Mouse (Mus musculus): ENCODE results near the gene Trim40.
"Not testable (repeated sequence)": the region's sequence is repeated elsewhere in the genome, so short reads cannot be mapped to it uniquely, and the experiment has no call there.

Gene Trim40

DNA sequence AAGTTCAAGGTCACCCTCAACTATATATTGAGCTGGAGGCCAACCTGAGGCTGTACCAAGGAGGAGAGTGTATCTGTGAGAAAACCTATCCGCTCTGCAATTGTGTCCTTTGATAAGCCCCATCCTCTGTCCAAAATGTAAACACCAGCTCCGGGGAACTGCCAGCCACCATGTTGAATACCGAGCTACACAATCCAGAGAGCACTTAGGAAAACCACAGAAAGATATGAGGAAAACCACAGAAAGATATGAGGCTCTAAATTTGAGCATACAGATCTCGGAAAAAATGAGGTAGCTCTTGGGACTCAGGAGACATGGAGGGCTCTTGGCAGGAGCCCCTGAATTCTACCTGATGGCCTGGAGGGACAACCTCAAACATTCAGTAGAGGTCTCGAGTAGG, 3.5 kb upstream of the Trim40 start:
- in situ Hi-C loops (cut with MboI), result no loop called here

DNA sequence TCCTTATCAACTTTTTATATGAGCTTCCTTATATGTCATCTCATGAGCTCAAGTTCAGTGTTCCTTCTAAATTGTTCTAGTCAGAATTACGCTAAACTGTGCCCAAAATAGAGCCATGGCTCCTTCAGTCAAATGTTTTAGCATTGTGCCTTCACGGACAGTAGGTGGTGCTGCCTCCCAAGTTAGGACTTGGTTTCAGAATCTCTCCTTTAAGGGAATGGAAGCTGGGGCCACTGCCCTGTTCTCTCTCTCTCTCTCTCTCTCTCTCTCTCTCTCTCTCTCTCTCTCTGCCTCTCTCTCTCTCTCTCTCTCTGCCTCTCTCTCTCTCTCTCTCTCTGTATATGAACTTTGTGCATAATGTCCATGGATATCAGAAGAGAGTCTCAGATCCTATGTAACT, 2.4 kb upstream of the Trim40 start:
- in situ Hi-C loops (cut with MboI), result no loop called here

DNA sequence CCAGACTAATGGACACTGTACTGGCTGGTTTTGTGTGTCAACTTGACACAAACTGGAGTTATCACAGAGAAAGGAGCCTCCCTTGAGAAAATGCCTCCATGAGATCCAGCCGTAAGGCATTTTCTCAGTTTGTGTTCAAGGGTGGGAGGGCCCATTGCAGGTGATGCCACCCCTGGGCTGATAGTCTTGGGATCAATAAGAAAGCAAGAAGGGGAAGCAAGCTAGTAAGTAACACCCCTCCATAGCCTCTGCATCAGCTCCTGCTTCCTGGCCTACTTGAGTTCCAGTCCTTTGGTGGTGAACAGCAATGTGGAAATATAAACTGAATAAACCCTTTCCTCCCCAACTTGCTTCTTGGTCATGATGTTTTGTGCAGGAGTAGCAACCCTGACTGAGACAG, 1.6 kb upstream of the Trim40 start:
- in situ Hi-C loops (cut with MboI), result not testable (repeated sequence)

DNA sequence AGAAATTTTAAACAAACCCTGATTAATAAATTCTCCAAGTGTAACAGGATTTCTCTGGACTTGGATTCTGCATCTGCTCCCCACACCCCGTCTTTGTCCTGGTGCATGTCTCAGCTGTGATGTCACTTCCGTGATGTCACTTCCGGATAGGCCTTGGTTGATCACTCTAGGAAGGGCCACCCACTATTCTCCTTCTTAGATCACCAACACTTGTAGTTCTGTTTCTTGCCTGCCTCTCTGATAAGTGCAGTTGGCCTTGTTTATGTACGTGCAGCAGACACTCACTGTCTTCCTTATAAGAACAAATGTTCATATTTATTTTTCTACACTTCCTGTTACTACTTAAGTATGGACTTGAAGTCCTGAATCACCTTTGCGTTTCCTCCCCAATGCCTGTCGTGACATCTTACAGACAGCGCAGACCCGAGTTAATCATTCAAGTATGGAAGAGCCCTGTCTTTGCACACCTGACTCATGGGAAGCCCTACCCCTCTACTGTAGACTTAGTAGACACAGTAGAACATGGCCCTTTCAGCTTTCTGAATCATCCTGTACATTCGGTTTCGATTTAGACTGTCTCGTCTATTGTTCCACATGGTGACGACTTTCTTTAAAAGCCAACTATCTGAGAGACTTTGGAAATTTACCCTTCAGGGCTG, 4.7 kb downstream of the Trim40 start:
- in situ Hi-C loops (cut with MboI), result no loop called here

DNA sequence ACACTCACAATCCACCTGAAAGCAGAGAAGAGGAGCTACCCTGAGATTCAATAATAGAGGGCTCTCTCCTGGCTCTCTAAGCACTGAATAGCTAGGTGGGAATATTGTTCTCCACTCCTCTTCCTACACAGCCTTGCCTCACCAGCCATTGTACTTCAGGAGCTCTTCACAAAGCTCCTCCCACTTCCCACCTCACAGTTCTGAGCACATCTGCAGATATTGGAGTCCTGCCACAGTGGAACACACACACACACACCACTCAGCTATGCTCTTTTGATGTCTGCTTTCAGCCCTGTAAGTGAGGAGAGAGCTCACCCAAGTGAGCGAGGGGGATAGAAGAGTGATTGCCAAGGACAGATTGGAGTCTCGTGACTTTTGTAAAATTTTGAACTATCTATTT, 6.6 kb downstream of the Trim40 start:
- in situ Hi-C loops (cut with MboI), result no loop called here

DNA sequence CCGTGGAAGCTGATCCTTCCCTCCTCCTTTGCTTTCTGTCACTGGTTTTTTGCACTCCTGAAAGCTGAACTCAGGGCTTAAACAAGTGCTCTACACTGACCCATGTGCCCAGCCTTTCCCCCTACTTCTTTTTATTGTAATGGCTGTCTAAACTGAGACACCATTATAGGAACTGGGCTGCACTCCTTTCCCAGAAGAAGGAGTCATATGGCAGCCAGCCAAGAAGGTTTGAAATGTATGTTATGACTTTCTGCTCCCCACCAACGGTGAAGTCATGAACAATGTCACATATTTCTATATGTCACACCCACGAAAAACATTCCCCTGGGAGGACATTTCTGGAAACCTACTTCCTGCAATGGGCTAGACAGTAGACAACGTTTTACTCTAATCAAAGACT, 15.3 kb downstream of the Trim40 start:
- in situ Hi-C loops (cut with MboI), result no loop called here

DNA sequence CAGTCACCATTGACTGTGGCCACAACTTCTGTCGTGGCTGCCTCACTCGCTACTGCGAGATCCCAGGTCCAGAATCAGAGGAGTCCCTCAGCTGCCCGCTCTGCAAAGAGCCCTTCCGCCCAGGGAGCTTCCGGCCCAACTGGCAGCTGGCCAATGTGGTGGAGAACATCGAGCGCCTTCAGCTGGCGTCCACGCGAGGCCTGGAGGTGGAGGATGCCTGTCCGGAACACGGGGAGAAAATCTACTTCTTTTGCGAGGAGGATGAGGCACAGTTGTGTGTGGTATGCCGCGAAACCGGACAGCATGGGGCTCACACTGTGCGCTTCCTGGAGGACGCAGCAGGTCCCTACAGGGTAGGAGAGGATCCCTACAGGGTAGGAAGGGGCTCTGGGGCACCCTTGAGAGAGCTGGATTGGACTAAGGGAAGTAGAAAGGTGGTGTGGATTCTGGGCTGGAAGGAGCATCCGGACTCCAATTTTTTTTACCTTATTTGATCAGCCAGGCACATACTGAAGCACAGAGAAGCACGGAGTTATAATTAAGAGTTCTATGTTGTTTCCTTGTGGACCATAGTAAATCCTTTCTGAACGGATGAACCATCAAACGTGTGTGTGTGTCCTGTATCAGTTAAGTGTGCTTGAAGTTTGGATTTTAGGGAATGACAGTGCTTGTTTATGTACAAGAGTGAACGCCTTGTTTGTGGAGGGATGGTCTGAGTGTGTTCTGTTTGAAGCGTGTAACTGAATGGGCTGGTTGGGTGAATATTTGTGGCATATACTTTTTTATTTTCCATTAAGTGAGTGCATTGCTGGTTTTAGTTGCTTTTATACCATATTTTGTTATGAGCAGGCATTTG, 19.7 kb downstream of the Trim40 start:
- in situ Hi-C loops (cut with MboI), result no loop called here

DNA sequence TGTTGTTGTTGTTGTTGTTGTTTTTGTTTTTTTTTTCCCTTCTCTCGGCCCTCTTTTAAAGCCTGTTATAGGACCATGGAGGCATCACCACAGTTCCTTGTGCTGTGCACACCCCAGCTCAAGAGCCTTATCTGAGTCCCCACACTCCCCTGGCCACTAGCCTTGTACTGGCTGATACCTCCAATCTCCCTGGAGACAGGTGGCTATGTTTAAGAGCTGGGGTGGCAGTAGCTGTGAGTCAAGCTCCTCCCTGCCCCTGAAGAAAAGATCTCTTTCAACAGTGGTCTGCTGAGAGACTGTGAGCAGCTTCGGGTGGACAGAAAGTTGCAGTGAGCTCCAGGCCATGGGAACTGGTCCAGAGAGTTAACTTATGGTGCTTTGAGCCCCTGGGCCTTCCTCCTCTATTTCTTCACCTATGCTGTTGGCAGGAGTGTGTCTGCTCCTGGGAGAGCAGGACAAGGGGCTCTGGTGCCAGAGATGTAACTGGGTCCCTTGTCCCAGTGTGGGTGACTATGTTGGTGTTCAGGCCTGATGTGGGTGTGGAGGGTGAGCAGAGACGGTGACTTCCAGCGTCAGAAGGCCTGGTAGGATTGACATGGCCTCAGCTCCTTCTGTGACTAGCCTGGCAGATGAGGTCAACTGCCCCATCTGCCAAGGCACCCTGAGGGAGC, 20.5 kb downstream of the Trim40 start, which contains the start of gene Trim10:
Gene Trim10 (plus strand): TSS at position 291 of the 671 bp plus-strand sequence.
- in situ Hi-C loops (cut with MboI), result no loop called here

DNA sequence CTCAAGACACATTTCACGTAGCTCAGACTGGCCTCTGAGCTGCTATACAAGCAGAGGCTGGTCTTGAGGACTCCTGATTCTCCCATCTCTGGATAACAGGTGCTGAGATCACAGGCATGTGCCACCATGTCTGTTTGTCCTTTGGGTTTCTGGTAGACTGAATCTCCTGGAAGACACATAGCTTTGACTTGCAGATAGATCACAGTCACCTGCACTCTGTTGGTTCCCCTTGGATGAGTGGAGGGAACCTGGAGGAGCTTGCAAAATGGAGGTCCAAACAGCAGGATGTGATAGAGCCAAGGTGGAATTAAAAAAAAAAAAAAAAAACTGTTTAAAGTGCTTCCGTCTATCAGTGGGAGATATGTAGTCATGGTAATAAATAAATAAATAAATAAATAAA, 21.1 kb downstream of the Trim40 start:
- in situ Hi-C loops (cut with MboI), result no loop called here

DNA sequence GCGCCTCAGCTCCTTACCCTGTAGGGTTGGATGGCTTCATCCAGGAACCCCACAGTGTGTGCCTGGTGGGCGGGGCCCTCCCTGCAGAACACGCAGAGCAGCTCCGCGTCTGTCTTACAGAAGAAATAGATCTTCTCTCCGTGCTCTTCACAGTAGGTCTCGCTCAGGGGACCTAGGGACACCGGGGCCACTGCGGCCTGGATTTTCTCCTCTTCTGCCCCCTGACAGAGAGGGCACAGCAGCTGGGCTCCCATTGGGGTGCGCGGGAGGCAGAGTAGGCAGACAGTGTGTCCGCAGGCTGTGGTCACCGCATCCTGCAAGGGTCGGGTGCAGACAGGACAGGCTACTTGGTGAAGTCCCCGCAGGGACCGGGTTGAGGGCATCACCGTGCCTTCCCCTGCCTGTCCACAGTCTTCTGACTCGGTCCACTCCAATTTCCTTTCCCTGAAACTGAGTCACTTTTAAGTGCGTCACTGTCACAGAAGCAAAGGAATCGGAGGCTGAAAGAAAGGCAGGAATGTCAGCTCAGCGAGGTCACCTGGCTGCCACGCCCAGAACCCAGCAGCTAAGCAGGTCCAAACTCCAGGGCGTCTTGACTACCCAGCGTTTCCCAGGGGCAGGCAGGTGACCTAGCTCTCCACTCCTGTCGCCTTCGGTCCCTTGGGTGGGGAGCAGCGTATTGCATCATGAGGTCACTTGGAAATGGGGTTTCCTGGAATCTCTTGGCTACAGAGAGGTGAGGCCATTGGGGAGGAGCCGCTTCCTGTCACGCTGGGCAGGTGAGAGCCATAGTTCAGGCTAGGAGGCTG, 23.0 kb downstream of the Trim40 start, which contains the start of gene Trim15:
Gene Trim15 (minus strand): TSS at position 492 of the 809 bp plus-strand sequence.
- in situ Hi-C loops (cut with MboI), result no loop called here

DNA sequence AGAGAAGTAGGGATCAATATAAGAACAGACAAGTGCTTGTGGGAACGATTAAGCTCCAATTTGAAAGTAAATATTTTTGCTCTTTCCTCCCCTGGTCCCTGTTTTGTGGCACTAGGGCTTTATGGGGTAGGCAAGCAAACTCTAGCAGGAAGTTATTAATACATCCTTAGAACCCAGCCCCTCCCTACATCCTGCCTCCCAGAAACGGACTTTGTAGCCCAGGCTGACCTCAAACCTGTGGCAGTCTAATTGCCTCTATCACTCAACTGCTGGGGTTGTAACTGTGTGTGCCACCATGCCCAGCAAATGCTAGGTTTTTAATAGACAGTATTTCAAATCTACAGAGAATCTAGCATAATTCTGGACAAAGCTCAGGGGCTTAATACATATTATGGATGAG, 28.2 kb downstream of the Trim40 start:
- in situ Hi-C loops (cut with MboI), result no loop called here

DNA sequence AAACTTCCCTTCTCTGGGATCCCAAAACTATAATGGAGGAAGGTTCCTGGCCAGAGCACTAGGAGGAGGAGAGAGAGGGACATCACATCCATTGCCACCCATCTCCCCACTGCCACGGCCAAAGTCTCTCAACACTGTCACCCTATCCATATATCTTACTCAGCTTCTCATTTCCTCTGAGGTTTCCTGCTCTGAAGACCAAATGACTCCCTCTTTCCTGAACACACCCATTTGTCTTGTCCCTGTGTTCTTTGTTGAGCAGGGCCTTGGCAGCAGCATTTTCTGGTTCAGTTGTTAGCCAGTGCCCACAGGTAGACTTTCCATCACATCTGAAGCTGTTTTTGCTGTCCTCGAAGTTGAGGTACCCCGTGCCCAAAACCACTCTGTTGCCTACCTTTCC, 31.7 kb downstream of the Trim40 start:
- in situ Hi-C loops (cut with MboI), result no loop called here

DNA sequence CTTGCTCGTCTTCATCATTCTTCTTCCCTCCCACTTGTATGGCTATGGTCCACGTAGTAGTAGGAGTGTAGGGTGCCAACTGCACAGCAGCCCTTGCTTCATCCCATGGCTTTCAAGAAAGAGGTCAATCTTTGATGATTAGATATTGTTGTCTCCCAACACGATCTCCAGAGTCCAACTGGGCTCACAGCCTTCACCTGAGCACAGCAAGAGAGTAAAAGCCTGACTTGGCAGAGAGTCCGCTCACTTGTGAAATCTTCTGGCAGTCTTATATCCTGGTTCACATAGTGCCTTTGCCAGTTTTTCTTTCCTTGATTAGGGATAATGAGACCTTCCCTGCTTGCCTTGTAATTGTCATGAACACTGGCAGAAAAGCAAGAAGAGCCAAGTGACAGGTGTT, 33.7 kb downstream of the Trim40 start:
- in situ Hi-C loops (cut with MboI), result no loop called here

DNA sequence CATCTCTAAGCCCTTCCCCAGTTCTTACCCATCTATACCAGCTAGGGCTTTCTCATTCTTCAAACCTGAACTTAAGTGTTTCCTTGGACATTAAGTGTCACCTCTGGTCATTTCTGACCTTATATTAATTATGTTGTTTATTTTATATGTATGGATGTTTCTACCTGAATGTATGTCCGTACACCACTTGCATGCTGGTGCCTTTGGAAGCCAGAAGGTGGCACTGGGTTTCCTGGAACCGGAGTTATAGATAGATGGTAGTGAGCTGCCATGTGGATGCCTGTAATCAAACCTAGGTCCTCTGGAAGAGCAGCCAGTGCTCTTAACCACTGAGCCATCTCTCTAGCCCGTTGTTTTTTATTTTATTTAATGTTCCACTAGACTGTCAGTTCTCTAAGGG, 34.4 kb downstream of the Trim40 start:
- in situ Hi-C loops (cut with MboI), result no loop called here

DNA sequence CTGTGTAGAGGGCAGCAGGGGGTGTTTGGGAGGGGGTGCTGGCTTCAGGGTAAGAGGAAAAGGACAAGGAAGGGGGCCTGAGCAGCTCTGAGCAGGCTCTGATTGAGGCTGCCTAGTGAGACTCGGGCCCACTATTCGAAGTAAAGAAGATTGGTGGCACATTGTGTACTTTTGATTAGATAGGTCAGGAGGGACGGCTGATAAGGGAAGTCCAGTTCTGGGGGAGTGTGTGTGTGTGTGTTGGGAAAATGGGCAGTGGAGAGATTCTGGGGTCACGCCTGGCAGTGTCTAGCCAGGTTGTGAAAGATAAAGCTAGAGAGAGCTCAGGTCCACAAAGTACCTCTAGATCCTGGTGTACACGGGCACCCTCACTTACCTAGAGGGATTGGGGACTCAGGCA, 38.3 kb downstream of the Trim40 start:
- in situ Hi-C loops (cut with MboI), result no loop called here

DNA sequence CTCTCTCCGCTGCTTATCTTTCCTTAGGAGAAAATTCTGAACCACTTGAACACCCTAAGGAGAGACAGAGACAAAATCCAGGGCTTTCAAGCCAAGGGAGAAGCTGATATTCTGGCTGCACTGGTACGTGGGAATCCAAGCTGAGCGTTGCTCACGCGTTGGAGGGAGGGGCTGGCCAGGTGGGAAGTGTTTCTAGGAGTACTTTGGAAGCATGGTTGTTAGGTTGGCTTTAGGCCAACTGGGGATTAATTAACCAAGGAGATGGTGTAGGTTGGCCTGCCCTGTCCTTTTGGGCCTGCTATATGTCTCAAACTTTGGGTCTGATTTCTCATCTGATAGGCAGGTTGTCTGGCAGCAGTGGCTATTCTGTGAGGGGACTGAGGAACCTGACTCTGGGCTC, 38.7 kb downstream of the Trim40 start:
- in situ Hi-C loops (cut with MboI), result no loop called here

DNA sequence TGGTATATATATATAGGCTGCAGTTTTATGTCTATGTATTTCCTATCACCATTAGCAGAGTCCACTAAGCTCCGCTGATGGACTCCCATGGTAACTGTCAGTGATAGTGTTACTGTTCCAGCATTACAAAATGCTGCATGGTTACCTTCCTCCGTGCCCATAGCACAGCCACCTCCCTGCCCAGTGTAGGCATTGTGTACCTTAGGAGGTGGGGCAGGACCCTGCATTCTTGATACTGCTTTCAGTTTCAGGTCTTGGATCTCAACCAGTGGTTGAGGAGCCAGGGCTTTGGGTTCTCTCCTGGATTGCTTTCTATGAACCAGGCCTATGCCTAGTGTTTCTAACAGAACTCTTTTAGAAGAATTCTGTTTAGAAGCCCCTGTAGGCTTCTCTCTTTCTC, 39.9 kb downstream of the Trim40 start:
- in situ Hi-C loops (cut with MboI), result no loop called here

DNA sequence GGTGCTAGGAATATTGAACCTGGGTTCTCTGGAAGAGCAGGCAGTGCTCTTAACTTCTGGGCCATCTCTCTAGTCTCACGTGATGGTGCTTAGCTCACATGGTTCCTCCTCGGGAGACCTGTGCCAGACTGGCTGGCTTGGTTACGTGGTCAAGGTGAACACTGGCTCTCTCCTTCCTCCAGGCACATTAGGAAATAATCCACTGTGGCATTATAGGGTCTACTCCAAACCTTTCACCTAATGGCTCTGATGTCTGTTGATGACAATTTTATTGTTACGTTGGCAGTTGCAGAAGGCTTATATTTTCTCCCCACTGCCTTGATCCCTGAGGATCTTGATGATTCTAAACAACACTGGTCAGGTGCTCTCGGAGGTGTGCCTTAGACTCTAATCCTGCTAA, 41.0 kb downstream of the Trim40 start:
- in situ Hi-C loops (cut with MboI), result no loop called here

DNA sequence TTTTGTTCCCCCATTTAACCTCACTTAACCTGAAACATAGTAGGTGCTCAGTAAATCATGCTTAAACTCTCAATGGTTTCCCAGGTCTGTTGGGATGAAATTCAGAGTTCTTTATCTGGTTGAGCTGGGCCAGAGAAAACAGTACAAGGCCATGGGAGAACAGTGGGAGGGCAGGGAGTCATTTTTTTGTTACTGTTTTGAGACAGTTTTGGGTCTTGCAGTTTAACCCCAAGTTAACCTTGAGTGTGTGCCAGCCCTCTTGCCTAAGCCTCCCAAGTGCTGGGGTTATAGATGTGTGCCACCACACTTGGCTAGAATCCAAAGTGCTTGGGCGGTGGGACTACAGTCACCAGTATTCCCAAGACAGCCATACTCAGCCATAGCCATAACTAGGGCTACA, 45.2 kb downstream of the Trim40 start:
- in situ Hi-C loops (cut with MboI), result no loop called here

DNA sequence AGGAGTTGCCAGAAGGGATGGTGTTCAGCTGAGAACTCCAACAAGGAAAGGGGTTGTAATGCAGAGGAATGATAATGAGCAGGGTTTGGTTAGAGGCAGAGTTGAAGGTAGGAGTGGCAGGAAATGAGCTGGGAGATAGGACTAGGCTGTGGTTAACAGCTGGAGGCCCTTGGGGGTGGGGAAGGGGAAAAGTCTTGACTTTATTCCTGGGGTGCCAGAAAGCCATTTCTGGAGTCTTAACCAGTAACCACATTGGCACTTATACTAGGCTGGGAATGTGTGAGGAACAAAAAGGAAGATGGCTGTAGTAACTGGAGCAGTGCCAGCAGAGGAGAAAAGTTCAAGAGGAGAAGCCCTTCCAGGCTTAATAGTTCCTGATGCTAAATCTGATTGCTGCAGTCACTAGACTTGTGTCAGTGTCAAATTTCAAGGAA, 45.6 kb downstream of the Trim40 start:
- in situ Hi-C loops (cut with MboI), result no loop called here

DNA sequence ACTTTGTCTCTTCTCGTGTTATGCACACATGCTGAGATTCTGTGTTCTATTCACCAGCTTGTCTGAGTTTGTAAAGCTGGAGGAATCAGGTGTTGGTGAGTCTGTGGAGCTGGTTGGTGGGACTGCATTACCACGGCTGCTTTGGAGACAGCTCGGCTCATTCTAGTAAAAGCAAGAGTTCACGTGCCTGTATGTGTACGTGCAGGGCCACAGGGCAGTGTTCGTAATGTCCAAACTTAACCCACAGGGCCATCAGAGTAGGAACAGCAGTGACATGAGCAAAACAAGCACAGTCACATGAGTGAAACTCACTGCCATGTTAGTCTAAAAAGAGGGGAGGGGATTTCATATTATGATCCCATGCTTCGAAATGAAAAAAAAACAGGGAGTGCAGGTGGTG, 46.2 kb downstream of the Trim40 start:
- in situ Hi-C loops (cut with MboI), result no loop called here

DNA sequence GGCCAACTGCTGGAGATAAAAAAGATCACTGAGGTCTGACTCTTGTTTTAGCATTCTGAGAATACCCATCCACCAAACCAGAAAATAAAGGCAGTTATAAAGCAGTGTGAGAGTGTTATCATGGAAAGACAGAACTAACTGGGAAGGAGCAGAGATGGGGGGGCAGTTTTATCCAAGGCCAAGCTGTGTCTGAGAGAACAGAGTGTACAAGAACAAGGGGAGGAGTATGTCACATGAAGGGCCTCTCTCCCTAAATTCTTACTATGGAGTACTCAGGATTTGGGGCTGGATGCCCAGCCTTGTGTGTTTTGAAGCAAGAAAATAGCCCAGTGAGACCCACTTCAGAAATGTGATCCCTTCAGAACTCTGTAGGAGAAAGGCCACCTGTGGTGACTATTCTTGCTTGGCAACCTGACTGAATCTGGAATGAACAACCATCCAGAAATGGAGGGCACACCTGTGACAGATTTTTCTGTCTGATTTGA, 48.9 kb downstream of the Trim40 start:
- in situ Hi-C loops (cut with MboI), result no loop called here
